Mouse (Mus musculus) stomach, postnatal 0 days (tissue): ENCODE data around the gene Clec4f.

Experiments used
- CTCF ChIP-seq: IDR thresholded peaks from 2 replicates; pipeline ENCODE4 v1.5.1; 2016; ENCODE audit warnings: antibody characterized with exemption, low read depth, mild to moderate bottlenecking, moderate library complexity
- EP300 ChIP-seq: optimal IDR thresholded peaks from 2 replicates; pipeline ENCODE3; 2016; ENCODE audit warnings: antibody characterized with exemption

DNA sequence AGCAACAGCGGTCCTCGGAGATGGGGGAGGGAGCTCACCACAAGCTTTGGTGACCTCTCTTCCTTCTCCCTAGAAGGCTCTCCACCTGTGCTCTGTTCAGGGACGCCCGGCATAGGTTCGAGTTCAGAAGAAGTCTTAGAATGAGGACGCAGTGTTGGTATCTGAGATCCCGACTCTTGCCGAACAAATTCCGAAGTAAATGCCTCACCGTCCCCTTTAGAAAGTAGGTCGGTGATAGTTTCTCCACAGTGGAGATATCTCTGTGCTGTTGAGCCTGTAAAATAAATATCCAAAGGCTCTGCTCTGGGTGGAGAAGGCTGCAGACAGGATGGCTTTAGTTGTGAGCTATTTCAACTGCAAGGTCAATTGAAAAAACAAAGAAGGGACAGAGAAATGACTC is 45.0 kb upstream of the Clec4f start:
- no peak for TF ChIP-seq CTCF
- no peak for TF ChIP-seq EP300
